Mouse (Mus musculus): ENCODE measurements around the gene Actc1. TPM values are rescaled to one million over a fixed set of nuclear protein-coding genes. Genes with fewer than 3 reads are reported as not detected.

Actc1 gene
- total RNA-seq, 2 experiments from 2014 or later: 645 to 2,208 TPM

GRCm38 (mm10) chr2:114050150-114050549 lies 3.2 kb downstream of the Actc1 start:
- DNase-seq: no peak

GRCm38 (mm10) chr2:114049372-114049771 lies 4.0 kb downstream of the Actc1 start:
- DNase-seq: no peak

DNA sequence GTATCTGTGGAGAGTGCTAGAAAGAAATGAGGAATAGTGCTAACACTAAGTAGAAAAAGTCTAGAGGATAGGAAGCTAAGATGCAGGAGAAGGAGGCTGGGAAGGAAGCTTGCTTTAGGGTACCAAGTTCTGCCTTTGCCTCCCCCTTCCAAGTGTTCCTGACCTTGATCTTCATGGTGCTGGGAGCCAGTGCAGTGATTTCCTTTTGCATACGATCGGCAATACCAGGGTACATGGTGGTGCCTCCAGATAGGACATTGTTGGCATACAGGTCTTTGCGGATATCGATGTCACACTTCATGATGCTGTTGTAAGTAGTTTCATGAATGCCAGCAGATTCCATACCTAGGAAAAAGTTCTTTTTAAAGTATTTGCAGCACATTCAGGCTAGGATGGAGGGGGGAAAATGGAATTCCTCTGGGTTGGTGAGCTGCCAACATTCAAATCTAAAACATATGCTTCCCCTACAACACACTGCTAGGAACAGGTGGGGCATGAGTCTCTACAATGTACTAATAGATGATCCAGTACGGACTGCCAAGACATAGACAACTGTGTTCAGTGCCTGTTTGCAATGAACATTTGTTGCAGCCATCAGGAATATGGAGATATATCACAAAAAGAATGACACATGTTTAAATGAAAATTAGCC lies 5.3 kb downstream of the Actc1 start:
- DNase-seq: no peak

GRCm38 (mm10) chr2:114046151-114046664 lies 7.1 kb downstream of the Actc1 start:
- DNase-seq: no peak

DNA sequence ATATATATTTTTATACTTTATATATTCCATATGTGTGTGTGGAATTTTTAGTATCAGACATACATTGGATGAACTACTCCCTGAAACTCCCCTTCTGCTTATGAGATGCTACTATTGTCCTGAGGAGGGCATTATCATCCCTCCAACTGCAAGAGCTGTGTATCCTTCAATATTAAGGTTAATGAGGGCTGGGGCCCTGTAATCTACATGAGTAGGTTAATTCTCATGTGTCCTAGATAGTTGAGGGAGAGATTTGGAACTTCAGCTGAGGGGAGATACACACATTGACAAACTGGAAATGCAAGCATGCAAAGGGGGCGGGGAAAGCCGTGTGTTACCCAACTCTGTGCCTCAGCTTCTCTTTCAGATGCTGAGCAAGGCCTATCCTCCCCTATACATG lies 15.4 kb downstream of the Actc1 start:
- no peak for DNase-seq

GRCm38 (mm10) chr2:114032259-114032658 lies 21.1 kb downstream of the Actc1 start:
- DNase-seq: no peak

- no peak for DNase-seq
Observed at GRCm38 (mm10) chr2:114023383-114023782, 30.0 kb downstream of the Actc1 start.

DNA sequence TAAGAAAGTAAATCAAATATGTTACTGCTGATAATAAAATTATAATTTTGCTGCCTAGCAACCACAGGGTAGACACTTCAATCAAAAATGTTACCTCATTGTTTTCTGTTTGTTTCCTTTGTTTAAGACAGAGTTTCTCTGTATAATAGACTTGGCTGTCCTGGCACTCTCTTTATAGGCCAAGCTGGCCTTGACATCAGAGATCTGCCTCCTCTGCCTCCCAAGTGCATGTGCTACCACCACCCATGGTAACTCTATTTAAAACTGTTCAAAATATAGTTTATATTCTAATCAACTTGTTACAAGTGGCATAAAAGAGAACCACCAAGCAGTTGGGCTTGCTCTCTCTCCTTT lies 33.2 kb downstream of the Actc1 start:
- no peak for DNase-seq

- DNase-seq: no peak
Observed at GRCm38 (mm10) chr2:114019474-114020209, 33.7 kb downstream of the Actc1 start.

DNA sequence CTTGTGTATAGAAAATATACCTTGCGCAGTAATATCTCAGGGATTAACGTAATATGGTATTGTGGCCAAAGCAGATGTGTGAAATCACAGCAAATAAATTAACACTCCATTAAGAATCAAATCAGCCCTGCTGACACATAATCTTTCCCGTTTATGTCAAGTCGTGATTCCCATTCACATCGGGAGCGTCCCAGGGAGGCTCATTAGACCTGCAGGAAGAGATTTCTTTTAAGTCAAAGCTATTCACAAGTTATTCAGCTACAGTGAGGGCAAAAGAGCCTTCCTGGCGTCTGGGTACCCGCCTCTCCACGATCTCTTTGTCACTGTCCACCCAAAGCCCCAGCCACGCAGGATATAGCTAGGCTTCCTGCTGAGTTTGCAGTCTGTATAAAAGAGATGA lies 35.2 kb downstream of the Actc1 start:
- DNase-seq: no peak

- no peak for DNase-seq
Observed at GRCm38 (mm10) chr2:114014839-114015238, 38.5 kb downstream of the Actc1 start.

DNA sequence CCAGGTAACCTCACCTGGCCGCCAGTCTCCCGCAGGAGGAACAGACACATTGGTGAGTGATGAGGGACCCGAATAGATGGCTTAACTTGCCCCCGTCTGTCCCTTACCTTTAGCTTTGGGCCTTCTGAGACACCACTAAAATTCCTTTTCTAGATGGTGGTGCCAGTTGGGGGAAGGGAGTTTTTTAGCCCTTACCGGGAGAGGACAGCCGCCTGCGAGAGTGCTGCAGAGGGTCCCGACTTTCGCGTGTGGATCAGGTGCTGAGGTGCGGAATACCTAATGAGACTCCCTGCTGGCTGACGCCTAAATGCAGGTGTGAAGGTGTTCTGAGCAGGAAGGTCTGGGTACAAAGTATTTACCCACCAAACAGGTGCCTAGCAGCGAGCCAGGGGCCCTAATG lies 39.5 kb downstream of the Actc1 start:
- no peak for DNase-seq

GRCm38 (mm10) chr2:114013295-114013771 lies 40.0 kb downstream of the Actc1 start, which contains the start of gene Gjd2:
Gene Gjd2 (minus strand): TSS chr2:114013619.
- DNase-seq: no peak

DNA sequence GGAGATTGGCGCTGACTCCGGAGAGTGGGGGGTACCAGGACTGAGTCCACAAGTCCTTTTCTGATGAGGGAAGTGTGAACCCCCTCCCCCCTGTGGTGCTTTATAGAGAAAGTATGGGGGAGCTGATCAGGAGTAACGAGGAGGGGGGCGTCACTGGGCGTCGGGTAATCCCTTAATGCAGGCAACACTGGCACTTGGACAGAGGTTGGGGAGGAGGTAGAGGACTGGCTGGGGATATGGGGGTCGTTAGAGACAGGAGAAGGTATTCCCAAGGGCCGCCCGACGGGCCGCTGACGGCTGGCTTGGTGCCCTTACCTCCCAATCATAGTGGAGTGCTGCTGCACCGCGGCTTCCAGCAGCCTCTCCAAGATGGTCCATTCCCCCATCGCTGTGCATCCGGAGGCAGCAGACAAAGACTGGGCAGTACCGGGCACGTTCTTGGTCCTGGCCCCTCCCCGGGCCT lies 40.6 kb downstream of the Actc1 start:
- DNase-seq: no peak

GRCm38 (mm10) chr2:114011838-114012237 lies 41.5 kb downstream of the Actc1 start:
- DNase-seq: no peak

DNA sequence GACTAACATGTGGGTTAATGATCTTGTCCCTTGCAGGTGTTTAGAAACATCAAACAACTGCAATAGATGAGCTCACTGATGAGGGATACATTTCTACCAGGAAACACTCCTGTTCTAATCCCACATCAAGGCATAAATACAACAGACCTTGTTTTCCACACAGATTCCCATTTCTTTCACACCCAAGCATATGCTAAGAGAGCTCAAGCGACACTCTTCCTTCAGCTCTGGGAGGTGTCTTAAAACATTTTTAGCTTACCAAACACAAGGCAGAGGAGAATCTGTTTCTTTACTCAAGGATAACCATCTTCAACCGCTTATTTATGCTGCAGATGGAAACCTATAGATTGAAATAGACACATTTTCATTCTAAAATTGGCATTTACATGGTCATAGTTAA lies 45.0 kb downstream of the Actc1 start:
- no peak for DNase-seq

DNA sequence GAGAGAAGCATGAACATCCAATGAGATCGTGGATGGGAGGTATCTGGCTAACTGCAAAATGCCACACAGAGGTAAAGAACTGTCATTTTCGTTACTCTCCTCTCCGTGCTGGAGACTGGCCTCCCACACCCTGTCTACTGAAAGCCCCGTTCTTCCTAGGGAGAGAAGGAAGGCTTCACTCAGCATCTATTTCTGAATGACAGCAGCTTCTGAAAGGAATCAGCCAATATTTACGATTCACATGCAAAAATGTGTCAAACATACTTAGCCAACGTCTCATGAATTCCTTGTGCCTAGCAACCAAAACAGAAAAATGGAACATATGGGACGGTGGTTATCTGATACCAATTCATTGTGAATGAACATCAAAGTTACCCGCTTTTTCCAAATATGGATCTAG lies 55.9 kb downstream of the Actc1 start:
- DNase-seq: no peak

Other genes with a start within 250 kb of the Actc1 start
- under 1 TPM in 1 of 2 experiments, not detected in 1; 0.21 TPM for gene Scg5, start 224.4 kb downstream of the Actc1 start, total RNA-seq (2021)
- gene Arhgap11a, start 204.9 kb downstream of the Actc1 start, total RNA-seq (2021): 1 to 10 TPM; 1.4 to 1.6 TPM
- gene Gjd2, start 39.9 kb downstream of the Actc1 start, total RNA-seq (2021): not detected
- 10 to 100 TPM; 10.1 to 10.3 TPM for gene Aqr, start 133.5 kb upstream of the Actc1 start, total RNA-seq (2021)
- 10 to 100 TPM; 22.6 to 23.8 TPM for gene Zfp770, start 147.9 kb upstream of the Actc1 start, total RNA-seq (2021)

Measured in gastrocnemius, postnatal 25 days (tissue).